Mouse (Mus musculus): ENCODE data around the gene Flna.

GRCm38 (mm10) chrX:74269736-74270061 lies 20.1 kb upstream of the Flna start:
- TF ChIP-seq CTCF (IDR thresholded peaks at IDR 0.05; ENCODE audit: control insufficient read depth, insufficient read depth, insufficient replicate concordance, low read depth, low read length), result no peak
- no peak for TF ChIP-seq POLR2A (IDR thresholded peaks at IDR 0.05; ENCODE audit: control insufficient read depth, low read depth, low read length)
